In genomic region chr10:42957881-42958651, GRCm38 (mm10) we compare ENCODE assay signal across 8 mouse cellular contexts.
A peak's percentile ranks its signal among the peaks of the same experiment; 100 is the strongest.
DNase-seq lines count a peak whose midpoint lies in the region; ATAC-seq and TF ChIP-seq lines count a peak whose summit lies in the region.

No protein-coding gene starts in this region.

- DNase-seq in Muller cell, postnatal 12 days (ENCODE audit: inconsistent ontology term), result peak; percentile 73
- peak; percentile 31 for DNase-seq in cerebellum, adult 11-12 months
- peak; percentile 92 for DNase-seq in forebrain, postnatal 0 days
- peak; percentile 89 for DNase-seq in hindbrain, embryonic 11.5 days (ENCODE audit: low spot score)
- peak; percentile 26 for DNase-seq in layer of hippocampus, adult 9-11 months
- DNase-seq in lung, postnatal 0 days (ENCODE audit: low spot score), result peak; percentile 76
- peak; percentile 58 for DNase-seq in retina, postnatal 7 days (ENCODE audit: low read depth, low spot score)

- no peak for TF ChIP-seq EP300 in lung, postnatal 0 days (IDR thresholded peaks at IDR 0.05)

- H3K4me1 ChIP-seq in forebrain, postnatal 0 days (ENCODE audit: insufficient read depth), result no peaks in the 10 kb centered on the region
- H3K4me1 ChIP-seq in hindbrain, embryonic 11.5 days (replicated peaks; ENCODE audit: control insufficient read depth, insufficient read depth, low read length), result 0 out of 2 replicates have a peak, but pooled peaks cover 2% of the 10 kb centered on the region
- no peaks in the 10 kb centered on the region for H3K4me1 ChIP-seq in lung, postnatal 0 days (ENCODE audit: insufficient read depth, low read depth, low read length)

- H3K36me3 ChIP-seq in forebrain, postnatal 0 days (ENCODE audit: insufficient read depth), result no peaks in the 10 kb centered on the region
- no peaks in the 10 kb centered on the region for H3K36me3 ChIP-seq in hindbrain, embryonic 11.5 days (ENCODE audit: control insufficient read depth, insufficient read depth, low read length)
- H3K36me3 ChIP-seq in lung, postnatal 0 days (ENCODE audit: insufficient read depth, low read length), result no peaks in the 10 kb centered on the region

- H3K27me3 ChIP-seq in forebrain, postnatal 0 days (ENCODE audit: insufficient read depth, low read length), result no peaks in the 10 kb centered on the region
- H3K27me3 ChIP-seq in hindbrain, embryonic 11.5 days (ENCODE audit: control insufficient read depth, insufficient read depth, low read length), result no peaks in the 10 kb centered on the region
- H3K27me3 ChIP-seq in lung, postnatal 0 days (replicated peaks; ENCODE audit: insufficient read depth, low read length), result no peaks in the 10 kb centered on the region

- no peak overlapping the region for H3K27ac ChIP-seq in forebrain, postnatal 0 days (ENCODE audit: low read depth, low read length)
- H3K27ac ChIP-seq in hindbrain, embryonic 11.5 days (ENCODE audit: low read depth, low read length), result peak overlapping the region; percentile 67
- H3K27ac ChIP-seq in lung, postnatal 0 days (ENCODE audit: low read length), result no peak overlapping the region

- no peaks in the 10 kb centered on the region for H3K9me3 ChIP-seq in forebrain, postnatal 0 days (ENCODE audit: low read length)
- no peaks in the 10 kb centered on the region for H3K9me3 ChIP-seq in hindbrain, embryonic 11.5 days (ENCODE audit: control insufficient read depth, low read length)
- H3K9me3 ChIP-seq in lung, postnatal 0 days (ENCODE audit: low read length), result no peaks in the 10 kb centered on the region

- ATAC-seq in forebrain, postnatal 0 days, result peak; percentile 92
- peak; percentile 85 for ATAC-seq in hindbrain, embryonic 11.5 days (ENCODE audit: low FRiP score)
- peak; percentile 79 for ATAC-seq in lung, postnatal 0 days
- no peak for ATAC-seq in activated CD4-positive, CD25-positive, alpha-beta regulatory T cell, adult 4 months

- TF ChIP-seq CTCF in forebrain, postnatal 0 days (IDR thresholded peaks at IDR 0.05; ENCODE audit: low read depth), result peak; percentile 91
- peak; percentile 85 for TF ChIP-seq CTCF in lung, postnatal 0 days (IDR thresholded peaks at IDR 0.05)

- WGBS in forebrain, postnatal 0 days, result 4% methylated on average over 21 of the region's 21 CpGs
- 5% methylated on average over 21 of the region's 21 CpGs for WGBS in hindbrain, embryonic 11.5 days
- WGBS in lung, postnatal 0 days, result 5% methylated on average over 21 of the region's 21 CpGs

- H3K4me3 ChIP-seq in forebrain, postnatal 0 days (ENCODE audit: low read depth, low read length), result peak overlapping the region; percentile 27
- H3K4me3 ChIP-seq in hindbrain, embryonic 11.5 days (ENCODE audit: low read depth, low read length), result peak overlapping the region; percentile 26
- H3K4me3 ChIP-seq in lung, postnatal 0 days (ENCODE audit: low read depth, low read length), result peak overlapping the region; percentile 27

- H3K9ac ChIP-seq in forebrain, postnatal 0 days, result peak overlapping the region; percentile 44
- H3K9ac ChIP-seq in hindbrain, embryonic 11.5 days (ENCODE audit: low read depth, low read length), result peak overlapping the region; percentile 45; the same call in 1 of the 2 replicates
- H3K9ac ChIP-seq in lung, postnatal 0 days (replicated peaks; ENCODE audit: low read depth), result no peak overlapping the region

- H3K4me2 ChIP-seq in forebrain, postnatal 0 days (ENCODE audit: low read depth), result peak overlapping the region; percentile 53
- peak overlapping the region; percentile 44 for H3K4me2 ChIP-seq in hindbrain, embryonic 11.5 days (replicated peaks; ENCODE audit: low read depth, low read length)
- H3K4me2 ChIP-seq in lung, postnatal 0 days (replicated peaks; ENCODE audit: low read depth, low read length), result peak overlapping the region; percentile 40

Comparison
In these comparisons a context has a peak if more than half of its experiments do, and no peak if none do; other contexts are left out.
1. DNase-seq: peak in every context shown above with its lines; median percentile 92 in forebrain, postnatal 0 days; 89 in hindbrain, embryonic 11.5 days; 76 in lung, postnatal 0 days; 73 in Muller cell, postnatal 12 days; 58 in retina, postnatal 7 days; 31 in cerebellum, adult 11-12 months; 26 in layer of hippocampus, adult 9-11 months.